Mouse (Mus musculus) kidney, postnatal 36 days (tissue): ENCODE measurements at regions not wholly inside any gene's neighbourhood (a gene's known extent, or its start where the extent isn't known, plus 50 kb on each side); places are given as distances from the start of the nearest gene placed in this dataset.

ENCODE experiments used
- DNase-seq, 2 experiments: peaks; one replicate each; pipeline ENCODE4 v3.0.0; 2021 to 2022; ENCODE audit warnings: mixed read lengths in 2 of 2

DNA sequence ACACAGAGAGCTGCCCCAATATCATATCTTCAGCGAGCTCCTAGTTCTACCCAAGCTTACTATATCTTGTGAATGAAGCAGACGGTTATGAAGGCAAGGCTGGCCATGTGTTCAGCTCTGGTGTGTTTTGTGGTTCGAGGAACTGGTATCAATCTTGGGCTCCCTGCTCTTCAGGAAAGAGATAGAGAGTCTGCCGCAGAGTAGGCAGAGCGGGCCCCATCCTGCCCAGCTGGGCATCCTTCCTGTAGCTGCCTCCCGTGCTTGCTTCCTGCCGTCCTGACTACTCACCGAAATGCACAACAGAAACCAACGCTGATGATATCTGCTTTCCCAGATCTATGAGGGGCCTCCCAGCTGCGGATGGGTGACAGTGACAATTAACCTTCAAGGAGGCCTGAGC, 60.3 kb downstream of the Snrpe start:
- no peak for DNase-seq

DNA sequence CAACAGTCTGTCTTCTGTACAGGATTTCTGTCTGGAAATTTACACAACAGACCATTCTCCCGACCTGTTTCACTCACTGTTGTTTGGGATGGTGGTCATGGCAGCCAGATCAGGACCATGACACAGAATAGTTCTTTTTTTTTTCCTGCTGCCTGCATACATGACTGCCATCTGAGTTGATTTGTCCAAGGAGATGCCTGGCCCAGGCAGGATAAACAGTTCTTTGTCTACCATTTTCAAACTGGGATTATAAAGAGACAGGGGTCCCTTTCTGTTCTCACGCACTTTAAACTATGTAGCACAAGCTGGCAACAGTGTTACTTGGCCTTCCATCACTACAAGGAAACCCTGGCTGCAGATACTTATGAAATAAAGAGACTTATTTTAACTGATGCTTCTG, 61.1 kb downstream of the Snrpe start:
- no peak for DNase-seq

DNA sequence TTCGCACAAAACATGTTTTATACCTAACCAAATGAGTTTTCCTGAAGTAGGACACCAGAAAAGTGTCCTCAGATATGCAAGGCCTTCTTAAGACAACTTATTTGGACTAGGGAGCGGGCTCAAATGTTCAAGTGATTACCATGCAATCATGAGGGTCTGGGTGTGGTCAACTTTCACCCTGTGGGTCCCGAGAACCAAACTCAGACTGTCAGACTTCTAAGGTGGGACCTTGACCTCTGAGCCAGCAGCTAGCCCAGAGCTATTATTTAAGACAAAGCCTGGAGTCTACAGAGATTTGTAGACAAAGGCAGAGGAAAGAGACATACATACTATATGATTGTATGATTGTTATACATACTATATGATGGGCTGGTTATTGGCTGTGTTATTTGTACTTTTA, 62.5 kb downstream of the Snrpe start:
- DNase-seq, result no peak

DNA sequence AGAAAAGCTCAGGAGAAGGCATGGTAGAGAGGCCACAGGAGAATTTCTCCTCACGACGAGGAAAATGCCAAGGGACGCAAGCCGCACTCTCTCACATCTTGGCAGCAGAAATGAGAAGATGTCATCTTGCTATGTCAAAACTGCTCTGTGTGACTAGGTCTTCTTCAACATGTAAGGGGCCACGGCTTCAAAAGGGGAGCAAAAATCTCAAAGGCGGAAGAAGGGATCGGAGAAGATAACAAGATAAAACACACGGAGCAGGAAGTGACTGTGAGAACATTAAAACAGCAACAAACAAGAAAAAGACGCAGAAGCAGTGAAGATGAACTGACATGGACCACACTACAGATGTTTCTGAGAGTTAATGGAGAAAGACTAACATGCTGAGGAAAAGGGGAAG, 65.1 kb downstream of the Snrpe start:
- DNase-seq, result no peak

DNA sequence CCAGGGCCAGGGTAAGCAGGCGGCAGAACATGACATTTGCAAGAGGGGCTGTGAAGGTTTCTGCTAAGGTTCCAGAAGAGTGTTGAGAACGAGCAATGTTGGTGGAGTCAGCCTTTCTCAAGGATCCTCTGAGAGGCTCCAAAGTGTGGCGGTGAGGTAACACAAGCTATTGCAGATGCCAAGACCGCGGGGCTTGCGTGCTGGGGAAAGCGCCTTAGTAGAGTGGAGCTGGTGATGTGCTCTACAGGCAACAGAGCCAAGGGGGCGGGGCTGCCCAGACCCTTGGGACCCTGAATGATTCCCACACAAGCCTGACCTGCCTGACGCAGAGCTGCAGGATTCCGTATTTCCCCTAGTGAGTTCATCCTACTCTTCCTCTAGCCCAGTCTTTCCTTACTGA, 66.3 kb downstream of the Snrpe start:
- DNase-seq, result no peak

DNA sequence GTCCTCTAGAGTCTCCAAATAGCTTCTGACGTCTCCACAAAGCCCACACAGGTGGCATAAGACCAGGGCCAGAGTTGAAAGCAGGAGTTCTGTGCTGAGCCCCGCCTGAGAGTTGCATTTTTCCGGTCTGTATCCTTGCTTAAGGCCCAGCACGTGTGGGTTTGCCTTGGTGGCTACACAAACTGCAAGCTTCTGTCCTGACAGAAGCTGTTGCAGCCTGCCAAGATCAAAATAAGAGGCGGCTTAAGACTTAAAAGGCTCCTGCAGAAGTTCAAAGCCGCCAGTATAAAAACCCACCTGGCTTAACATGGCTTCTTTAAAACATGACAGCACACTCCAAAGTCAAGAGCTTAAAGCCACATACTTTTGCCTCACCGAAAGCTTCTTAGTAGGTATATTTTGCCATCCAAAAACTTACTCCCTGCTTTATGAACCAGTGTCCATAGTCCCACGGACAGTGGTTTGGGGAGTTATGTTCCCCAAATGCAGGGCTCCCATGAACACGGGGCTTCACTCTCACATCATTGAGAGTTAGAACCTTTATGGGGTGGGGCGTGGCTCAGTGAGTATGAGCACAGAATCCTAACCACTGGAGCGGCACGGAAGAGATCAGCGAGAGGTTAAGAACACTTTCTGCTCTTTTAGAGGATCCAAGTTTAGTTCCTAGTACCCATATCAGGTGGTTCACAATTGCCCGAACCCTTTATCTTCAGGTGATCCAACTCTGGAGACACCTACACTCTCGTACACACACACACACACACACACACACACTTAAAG, 67.9 kb downstream of the Snrpe start:
- peak in 1 of 2 experiments; percentile 6 for DNase-seq

DNA sequence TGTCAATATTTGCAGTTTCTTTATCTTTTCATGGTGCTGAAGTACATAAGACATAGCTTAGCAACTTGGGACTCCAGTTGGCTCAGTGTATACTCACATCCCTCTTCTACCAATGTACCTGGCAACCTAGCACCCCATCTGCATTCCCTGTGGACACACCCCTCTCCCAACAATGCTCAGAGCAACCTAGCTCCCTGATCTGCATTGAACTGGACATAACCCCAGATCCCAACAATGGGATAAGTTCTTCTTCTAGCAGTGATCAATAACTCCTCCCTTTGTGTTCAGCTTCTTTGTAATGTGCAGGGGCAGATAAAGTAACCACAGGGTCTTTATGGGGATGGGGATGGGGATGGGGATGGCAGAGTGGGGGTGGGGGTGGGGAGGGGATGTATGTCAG, 79.4 kb downstream of the Snrpe start:
- DNase-seq, result no peak

DNA sequence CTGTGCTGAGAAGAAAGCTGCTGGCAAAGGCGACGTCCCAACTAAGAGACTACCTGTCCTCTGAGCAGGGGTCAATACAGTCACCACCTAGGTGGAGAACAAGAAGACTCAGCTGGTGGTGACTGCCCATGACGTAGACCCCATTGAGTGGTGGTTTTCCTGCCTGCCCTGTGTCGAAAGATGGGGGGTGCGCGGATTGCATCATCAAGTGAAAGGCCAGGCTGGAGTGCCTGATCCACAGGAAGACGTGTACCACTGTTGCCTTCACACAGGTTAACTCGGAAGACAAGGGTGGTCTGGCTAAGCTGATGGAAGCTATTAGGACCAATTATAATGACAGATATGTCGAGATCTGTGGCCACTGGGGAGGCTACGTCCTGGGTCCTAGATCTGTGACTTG, 80.3 kb downstream of the Snrpe start:
- DNase-seq, result no peak

DNA sequence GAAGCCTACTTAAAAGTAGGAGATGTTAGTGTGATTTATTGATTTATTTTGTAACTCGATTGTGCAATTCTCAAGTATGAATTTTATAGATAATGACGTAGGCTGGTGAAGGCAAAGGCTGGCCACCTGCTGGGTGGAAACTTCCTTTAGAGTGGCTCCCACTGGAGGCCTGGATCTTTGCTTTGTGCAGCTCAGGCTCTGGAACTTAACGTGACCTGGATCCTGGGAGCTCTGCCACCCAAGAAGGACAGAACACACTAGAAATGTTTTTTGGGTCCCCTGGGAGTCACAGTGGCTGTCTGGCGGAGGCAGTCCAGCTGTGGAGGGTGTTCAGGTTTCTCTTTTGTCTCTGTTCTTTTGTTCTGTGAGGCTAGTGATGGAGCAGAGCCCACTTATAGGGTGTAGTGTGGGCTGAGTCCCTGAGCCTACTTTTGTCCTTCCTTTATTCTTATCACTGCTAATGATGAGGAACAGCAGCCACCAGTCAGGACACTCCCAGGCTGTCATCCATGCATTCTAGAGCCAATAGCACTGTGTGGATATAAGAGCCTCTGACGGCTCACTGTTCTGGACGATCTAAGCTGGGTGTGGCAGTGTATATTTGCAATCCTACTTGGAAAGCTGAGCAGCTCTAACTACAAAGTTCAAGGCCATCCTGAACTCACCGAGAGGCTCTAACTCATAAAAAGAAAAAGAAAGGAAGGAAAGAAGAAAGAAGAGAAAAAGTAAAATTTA, 82.3 kb downstream of the Snrpe start:
- DNase-seq, result no peak

DNA sequence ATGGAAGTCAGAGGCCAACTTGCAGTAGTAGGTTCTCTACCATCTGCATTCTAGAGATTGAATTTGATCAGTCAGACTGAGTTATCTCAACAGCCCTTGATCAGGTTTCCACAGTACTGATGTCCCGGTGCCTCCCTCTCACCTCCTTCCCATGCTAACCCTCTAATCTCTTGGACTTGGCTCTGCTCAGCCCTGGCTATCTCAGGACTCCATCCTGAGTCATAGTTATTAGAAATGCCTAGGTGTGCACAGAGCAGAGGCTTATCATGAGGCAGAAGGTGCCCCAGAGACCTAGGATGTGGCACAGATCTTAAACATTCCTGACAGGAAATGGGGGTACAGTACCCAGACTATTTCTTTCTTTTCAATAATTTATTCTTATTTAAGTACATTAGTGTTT, 87.3 kb downstream of the Snrpe start:
- DNase-seq, result no peak

DNA sequence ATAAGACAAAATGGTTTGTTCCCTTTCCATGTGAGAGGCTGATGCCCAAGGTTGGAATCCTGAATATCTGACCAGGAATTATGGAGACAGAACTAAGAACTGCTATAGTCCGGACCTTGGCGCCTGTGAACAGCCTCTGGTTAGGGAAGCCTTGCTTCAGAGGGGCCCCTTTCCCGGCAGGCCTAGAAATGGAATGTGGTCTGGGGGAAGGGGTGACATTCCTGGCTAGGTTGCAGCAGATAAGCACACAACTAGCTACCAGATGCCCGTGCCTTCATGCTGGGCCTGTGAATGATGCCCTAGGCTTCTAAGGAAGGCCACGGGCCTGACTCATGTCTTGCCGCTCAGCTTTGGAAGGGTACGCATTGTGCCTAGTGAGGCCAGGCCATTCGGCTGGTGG, 89.4 kb downstream of the Snrpe start:
- DNase-seq, result no peak

DNA sequence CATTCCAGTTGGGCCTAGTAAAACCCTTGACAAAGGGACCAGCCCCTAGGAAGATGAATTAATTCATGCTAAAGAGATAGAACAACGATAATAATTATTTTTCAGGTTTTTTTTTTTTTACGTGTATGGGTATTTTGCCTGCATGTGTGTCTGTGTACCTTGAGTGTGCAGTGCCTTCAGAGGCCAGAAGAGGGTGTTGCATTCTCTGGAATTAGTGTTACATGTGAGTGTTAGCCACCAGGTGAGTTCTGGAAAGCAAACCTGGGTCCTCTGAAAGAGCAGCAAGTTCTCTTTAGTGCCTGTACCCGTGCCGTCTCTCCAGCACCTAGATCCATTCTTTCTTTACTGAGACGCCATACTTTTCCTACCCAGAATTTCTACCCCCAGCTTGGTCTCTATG, 92.8 kb upstream of the Sox13 start:
- DNase-seq, result no peak

DNA sequence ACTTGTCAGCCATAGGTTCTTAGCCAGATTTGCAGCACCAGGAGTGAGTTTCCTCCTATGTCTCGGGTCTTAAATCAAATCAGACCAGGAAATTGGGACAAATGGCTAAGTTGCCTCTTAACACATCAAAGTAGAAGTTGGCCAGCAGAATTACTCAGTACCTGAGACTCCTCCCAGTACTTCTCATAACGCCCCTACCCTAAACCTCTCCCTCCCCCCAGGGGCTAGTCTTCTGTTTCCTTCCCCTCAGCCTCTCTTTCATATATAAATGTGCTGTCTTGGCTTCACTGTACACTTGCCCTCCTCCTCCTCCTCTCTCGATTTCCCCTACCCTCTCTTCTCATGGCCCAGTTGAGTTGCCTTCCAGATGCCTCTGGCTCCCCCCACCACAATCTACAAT, 79.9 kb upstream of the Sox13 start:
- DNase-seq, result no peak

DNA sequence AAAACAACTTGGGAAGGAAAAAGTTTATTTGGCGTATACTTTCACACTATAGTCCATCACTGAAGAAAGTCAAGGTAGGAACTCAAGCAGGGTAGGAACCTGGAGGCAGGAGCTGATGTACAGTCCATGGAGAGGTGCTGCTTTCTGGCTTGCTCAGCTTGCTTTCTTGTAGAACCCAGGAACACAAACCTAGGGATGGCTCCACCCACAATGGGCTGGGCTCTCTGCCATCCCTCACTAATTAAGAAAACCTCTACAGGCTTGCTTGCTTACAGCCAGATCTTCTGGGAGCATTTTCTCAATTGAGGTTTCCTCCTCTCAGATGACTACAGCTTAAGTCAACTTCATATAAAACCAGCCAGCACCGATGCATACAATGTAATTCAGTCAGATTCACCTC, 79.2 kb upstream of the Sox13 start:
- peak in 1 of 2 experiments; percentile 40 for DNase-seq

DNA sequence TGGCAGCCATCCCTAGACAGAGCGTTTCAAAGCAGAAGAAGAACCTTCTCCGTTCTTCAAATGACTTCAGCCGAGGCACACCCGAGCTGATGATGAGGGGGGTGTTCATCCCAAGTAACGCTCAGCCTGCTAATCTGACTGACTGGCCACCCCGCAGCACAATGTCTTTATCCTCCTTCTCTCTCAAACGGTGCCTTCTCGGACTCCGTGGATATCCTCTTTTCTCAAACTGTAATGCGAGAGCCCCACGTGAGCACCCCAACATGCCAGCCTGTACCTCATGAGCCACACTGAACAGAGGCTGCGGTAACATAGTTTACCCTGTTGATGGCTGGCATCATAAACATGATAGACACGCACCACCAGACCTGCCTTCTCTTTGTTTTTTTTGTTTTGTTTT, 76.8 kb upstream of the Sox13 start:
- no peak for DNase-seq

DNA sequence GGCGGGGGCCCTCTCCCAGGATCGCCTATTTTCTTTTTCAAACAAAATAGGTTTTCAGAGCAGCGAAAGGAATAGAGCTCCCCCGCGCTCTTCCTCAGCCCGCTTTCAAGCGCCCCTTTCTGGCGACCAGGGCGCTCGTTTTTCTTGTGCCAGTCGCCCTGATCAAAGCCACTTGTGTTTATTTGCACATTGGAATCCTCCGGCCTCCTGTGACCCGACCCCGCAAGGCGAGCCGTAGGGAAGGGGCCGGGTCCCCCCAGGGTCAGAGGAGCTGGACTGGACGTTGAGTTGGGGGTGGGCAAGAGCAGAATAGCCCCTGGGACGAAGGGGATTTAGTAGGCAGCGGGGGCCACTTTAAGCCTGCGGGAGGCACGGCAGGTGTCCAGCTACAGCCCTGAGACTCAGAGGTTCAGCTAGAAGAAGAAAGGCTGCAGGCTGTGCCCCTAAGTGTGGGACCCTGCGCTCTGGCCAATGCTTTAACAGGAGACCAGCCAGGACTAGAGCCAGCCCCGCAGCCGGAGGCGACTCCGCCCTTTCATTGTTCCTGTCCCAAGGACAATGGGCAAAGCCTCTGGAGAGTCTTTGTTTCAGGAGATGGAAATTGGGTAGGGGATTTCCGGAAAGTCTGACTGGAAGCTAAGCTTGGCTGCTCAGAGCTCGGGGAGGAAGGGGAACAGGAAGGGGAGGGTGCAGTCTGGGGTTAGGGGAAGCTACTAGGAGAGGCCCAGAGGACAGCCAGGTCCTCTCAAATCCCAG, 69.0 kb upstream of the Sox13 start:
- peak; percentile 75 to 80 for DNase-seq

DNA sequence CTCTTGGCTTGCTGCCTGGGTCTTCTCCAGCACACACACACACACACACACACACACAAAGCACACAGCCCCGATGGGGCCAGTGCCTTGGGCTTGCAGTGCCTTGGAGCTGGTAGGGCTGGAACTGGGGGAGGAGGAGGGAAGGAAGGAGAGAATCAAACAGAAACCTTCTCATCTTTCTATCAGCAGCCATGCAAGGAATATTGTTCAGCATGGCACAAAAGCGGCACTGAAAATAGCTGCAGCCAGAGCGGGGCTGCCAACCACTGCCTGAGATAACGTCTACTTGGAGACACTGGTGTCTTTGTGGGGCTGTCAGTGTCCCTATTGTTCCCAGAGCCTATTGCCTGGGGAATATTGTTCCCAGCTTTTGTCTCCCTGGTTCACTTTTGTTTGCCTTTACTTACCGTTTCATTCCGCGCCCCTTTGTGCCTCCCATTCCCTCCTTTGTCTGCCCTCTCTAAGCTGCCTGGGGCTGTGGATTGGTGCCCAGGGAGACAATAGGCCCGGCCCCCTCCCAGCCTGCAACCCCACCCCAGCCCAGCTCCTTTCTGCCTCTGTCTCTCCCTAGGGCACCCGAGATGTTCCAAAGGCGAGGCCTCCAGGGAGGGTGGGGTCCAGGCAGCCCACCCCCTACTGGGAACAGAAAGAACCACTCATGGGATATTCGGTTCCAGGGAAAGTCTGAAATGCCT, 68.3 kb upstream of the Sox13 start:
- peak; percentile 17 to 29 for DNase-seq

DNA sequence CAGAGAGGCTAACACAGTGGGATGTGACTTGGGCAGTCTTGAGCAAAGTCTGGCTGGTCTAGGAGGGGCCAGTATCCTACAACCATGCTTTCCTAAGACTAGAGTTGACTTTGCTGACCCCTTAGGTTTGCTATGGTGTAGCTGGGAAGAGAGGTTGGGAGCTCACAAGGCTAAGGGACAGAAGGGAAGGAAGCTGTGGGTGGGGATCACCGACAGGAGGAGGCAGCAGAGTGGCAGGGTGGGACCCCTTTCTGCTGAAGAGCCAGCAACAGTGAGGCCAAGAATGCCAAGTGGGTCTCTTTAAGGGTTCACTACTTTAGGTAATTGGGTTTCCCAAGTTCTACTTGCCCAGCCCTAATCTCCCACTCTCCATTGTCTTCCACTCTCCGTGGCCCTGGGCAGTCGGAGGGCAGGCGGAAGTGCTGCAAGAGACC, 67.7 kb upstream of the Sox13 start:
- DNase-seq, result no peak

DNA sequence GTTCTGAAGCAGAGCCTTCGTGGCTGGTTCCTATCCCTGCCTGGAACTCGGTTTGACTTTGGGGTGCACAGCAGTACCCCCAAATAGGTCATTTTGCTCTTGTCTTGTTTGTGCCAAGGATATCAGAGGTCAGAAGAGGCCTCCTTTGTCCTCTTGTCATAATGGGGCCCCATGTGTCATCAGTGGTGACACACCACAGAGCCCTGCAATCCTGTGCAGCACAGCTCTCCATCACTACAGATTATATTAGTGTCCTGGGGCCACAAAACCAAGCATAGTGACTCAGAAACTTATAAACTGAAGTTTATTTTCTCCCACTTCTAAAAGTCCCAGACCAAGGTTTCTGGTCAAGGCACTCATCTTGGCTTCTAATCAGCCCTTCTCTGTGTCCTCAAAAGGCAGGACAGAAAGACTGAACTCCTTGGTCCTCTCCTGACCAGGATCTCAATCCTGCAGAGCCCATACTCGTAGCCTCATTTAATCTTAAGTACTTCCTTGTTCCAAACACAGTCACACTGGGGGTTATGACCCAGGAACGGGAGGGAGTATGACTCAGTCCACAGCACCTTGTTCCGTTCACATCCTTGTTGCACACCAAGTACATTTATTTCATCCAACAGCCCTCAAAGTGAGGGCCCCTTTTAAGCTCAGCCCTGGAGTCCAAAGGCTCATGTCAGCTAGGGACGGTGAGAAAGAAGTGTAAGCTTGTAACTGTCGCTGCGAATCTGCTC, 63.2 kb upstream of the Sox13 start:
- DNase-seq, result no peak

DNA sequence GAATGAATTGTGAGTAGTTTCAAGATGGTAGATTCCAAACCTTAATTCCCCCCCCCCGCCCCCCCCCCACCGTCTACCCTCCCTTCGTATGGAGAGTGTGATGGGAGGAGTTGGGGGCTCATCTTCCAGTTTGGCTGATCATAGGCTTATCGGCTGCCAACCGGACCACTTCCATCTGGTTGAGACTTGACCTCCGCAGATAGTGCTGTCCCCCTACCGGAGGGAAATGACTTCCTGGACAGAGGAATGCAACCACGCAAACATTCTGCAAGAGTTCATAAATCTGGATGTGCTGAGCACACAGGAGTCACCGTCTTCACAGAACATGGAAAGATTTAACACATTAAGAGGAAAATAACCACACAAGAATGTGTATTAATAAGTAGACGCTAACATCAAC, 62.2 kb upstream of the Sox13 start:
- DNase-seq, result peak in 1 of 2 experiments; percentile 37

DNA sequence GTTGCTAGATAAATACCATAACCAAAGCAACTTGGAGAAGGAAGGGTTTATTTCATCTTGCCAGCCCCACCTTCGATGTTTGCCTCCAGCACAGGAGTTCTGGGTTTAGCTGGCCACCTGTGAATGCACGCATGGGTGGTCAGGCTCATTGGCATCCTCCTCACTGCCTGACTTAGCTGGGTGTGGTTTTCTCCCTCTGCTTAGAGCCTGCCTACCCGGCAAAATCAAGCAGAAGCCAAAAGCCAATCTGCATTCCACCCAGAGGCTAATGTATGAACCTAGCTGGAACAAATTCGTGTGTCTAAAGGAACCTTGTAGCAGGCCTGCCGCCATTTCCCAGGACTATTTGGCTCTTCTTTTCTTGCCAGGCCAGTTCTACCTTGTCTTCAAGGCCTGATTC, 58.7 kb upstream of the Sox13 start:
- peak; percentile 60 to 61 for DNase-seq

DNA sequence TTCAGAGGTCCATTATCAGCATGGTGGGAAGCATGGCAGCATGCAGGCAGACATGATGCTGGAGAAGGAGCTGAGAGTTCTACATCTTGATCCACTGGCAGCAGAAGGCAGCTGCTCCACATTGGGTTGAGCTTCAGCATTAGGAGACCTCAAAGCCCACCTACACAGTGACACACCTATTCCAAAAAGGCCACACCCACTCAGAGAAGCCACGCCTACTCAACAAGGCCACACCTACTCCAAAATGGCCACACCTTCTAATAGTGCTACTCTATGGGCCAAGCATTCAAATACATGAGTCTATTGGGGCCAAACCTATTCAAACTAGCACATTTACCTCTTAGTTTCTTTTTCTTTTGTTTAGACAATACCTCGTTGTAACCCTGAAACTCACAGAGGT, 50.4 kb upstream of the Sox13 start:
- DNase-seq, result no peak
